Mouse (Mus musculus) forebrain, postnatal 0 days (tissue): Measurements from ENCODE around the gene Cmtm6. TPM values are rescaled to one million over a fixed set of nuclear protein-coding genes. Genes with fewer than 3 reads are reported as not detected.

Source experiments
- ATAC-seq: fragments of 200-750 bp; cut with Nextera tagmentation; 2 replicates; pipeline ENCODE4 v1.8.0; 2017; ENCODE audit warnings: mild to moderate bottlenecking, moderate library complexity
- DNase-seq: peaks from one replicate; pipeline ENCODE4 v3.0.0-alpha.2; 2015
- H3K27ac ChIP-seq: fragments of 300-500 bp; sonication (generic); 2 replicates; pipeline ENCODE4 v1.5.1; 2014; ENCODE audit warnings: low read depth, mild to moderate bottlenecking, antibody characterized with exemption, low read length, moderate library complexity, mixed read lengths
- H3K27me3 ChIP-seq: fragments of 300-500 bp; sonication (generic); 2 replicates; pipeline ENCODE4 v1.6.1; 2014; ENCODE audit warnings: mild to moderate bottlenecking, low read length, mixed read lengths; ENCODE audit not compliant: insufficient read depth
- H3K36me3 ChIP-seq: fragments of 300-500 bp; sonication (generic); 2 replicates; pipeline ENCODE4 v1.6.1; 2014; ENCODE audit warnings: mild to moderate bottlenecking, moderate library complexity; ENCODE audit not compliant: insufficient read depth
- H3K4me1 ChIP-seq: fragments of 300-500 bp; sonication (generic); 2 replicates; pipeline ENCODE4 v1.6.1; 2014; ENCODE audit warnings: antibody characterized with exemption; ENCODE audit not compliant: insufficient read depth
- H3K4me2 ChIP-seq: fragments of 300-500 bp; sonication (generic); 2 replicates; pipeline ENCODE4 v1.6.1; 2014; ENCODE audit warnings: low read depth, mild to moderate bottlenecking, moderate library complexity
- H3K4me3 ChIP-seq: fragments of 300-500 bp; sonication (generic); 2 replicates; pipeline ENCODE4 v1.5.1; 2014; ENCODE audit warnings: low read depth, low read length, mixed read lengths
- H3K9ac ChIP-seq: fragments of 300-500 bp; sonication (generic); 2 replicates; pipeline ENCODE4 v1.6.1; 2014; ENCODE audit warnings: mild to moderate bottlenecking
- H3K9me3 ChIP-seq: fragments of 300-500 bp; sonication (generic); 2 replicates; pipeline ENCODE4 v1.6.1; 2016; ENCODE audit warnings: low read length
- CTCF ChIP-seq: sonication (generic); IDR thresholded peaks from 2 replicates; pipeline ENCODE4 v1.5.1; 2016; ENCODE audit warnings: antibody characterized with exemption, control low read depth, low read depth
- WGBS: fragments of 180-500 bp; shearing (Covaris S2); extraction: QIAGEN DNeasy Blood & Tissue Kit; methylation state at CpG from one replicate; pipeline ENCODE4 v1.1.7; 2014; 5-methylcytosine and 5-hydroxymethylcytosine counted together
- polyA plus RNA-seq: library from polyadenylated mRNA; unstranded; fragments of >200 nt; fragmentation: Nextera tagmentation; extraction: Ambion mirVana; gene quantifications from 2 replicates; pipeline ENCODE4 v1.2.1, GENCODE M21; 2015
- total RNA-seq: library from RNA; depleted of rRNA; stranded (reverse); fragments of >200 nt; gene quantifications from 2 replicates; pipeline ENCODE4 v1.2.3, GENCODE M21; 2014

Gene Cmtm6
- total and polyA plus RNA-seq, 2 experiments from 2014 or later: 17.1 to 22.7 TPM

DNA sequence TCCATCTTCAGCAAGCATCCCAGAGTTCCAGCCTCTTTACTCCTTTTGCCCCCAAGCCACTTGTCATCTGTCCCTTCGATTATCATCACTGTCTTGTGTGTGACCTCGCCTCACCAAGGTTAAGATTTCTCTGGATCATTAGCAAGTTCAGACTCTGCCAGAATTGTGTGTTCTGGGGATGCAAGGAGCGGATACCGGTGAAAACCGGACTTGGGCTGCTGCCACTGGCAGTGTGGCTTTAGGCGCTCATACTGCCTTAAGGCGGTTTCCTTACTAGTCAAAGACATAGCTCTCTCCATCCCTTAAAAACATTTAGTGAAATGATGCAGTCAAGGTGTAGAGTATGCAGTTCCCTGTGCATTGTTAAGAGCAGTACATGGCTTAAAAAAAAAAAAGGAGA is 48.0 kb downstream of the Cmtm6 start:
- Histone ChIP-seq H3K4me2 (no peak overlapping the region), H3K27ac (no peak overlapping the region), H3K4me3 (no peak overlapping the region), H3K9ac (no peak overlapping the region), H3K36me3 (no peaks in the 10 kb centered on the region), H3K9me3 (no peaks in the 10 kb centered on the region), H3K27me3 (peaks cover 3% of the 10 kb centered on the region; the same call in 1 of the 2 replicates), H3K4me1 (0 out of 2 replicates have a peak, but pooled peaks cover 4% of the 10 kb centered on the region)
- ATAC-seq (no peak), DNase-seq (no peak)
- WGBS: 90% methylated on average over 7 of the region's 7 CpGs
- TF ChIP-seq CTCF: no peak

DNA sequence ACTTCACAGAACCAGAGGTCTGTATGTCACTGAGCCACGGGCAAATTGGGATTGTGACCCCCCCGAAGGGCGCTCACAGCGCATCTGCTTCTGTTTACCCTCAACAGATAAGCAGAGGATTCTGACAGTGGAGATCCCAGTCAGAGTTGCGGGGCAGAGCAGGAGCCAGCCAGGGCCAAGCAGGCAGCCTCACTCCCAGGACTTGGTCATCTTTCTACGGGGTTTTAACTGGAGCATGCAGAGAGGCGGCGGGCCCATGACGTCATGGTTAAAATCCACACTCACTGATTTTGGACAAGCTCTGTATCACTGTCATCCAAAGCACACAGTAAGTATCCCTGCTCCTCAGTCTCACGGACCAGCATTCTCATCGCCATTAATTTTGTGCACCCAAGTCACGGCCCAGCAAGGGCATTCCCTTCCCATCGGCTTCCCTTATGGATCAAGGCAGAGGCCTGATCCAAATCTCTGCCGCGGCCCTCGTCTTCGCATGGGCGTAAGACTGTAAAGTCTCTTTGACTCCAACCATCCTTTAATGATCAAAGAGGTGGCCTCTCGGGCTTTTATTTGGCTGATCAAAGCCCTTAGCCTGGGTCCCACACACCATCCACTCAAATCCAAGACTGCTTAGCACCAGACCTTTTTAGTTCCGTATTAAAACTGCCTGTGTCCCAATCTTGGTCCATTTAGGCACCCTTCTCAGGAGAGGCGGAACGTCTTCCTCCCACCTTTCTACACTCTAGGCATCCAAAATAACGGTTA is 49.2 kb downstream of the Cmtm6 start:
- Histone ChIP-seq H3K4me2 (peak overlapping the region; percentile 95), H3K9ac (no peak overlapping the region), H3K9me3 (no peaks in the 10 kb centered on the region), H3K4me3 (no peak overlapping the region), H3K27ac (no peak overlapping the region), H3K36me3 (no peaks in the 10 kb centered on the region), H3K4me1 (0 out of 2 replicates have a peak, but pooled peaks cover 4% of the 10 kb centered on the region), H3K27me3 (peaks cover 3% of the 10 kb centered on the region; the same call in 1 of the 2 replicates)
- TF ChIP-seq CTCF: no peak
- DNase-seq: no peak
- no peak; the same call in 1 of the 2 replicates for ATAC-seq
- 40% methylated on average over 23 of the region's 23 CpGs for WGBS

GRCm38 (mm10) chr9:114780746-114781525 is 50.0 kb downstream of the Cmtm6 start:
- Histone ChIP-seq H3K9ac (peak overlapping the region; percentile 55), H3K4me1 (0 out of 2 replicates have a peak, but pooled peaks cover 4% of the 10 kb centered on the region), H3K27me3 (peaks cover 3% of the 10 kb centered on the region; the same call in 1 of the 2 replicates), H3K36me3 (no peaks in the 10 kb centered on the region), H3K9me3 (no peaks in the 10 kb centered on the region), H3K4me3 (peak overlapping the region; percentile 44), H3K4me2 (peak overlapping the region; percentile 95), H3K27ac (peak overlapping the region; percentile 3; the same call in 1 of the 2 replicates)
- 4% methylated on average over 34 of the region's 38 CpGs for WGBS
- no peak for TF ChIP-seq CTCF
- no peak for DNase-seq
- peak; percentile 72 for ATAC-seq

DNA sequence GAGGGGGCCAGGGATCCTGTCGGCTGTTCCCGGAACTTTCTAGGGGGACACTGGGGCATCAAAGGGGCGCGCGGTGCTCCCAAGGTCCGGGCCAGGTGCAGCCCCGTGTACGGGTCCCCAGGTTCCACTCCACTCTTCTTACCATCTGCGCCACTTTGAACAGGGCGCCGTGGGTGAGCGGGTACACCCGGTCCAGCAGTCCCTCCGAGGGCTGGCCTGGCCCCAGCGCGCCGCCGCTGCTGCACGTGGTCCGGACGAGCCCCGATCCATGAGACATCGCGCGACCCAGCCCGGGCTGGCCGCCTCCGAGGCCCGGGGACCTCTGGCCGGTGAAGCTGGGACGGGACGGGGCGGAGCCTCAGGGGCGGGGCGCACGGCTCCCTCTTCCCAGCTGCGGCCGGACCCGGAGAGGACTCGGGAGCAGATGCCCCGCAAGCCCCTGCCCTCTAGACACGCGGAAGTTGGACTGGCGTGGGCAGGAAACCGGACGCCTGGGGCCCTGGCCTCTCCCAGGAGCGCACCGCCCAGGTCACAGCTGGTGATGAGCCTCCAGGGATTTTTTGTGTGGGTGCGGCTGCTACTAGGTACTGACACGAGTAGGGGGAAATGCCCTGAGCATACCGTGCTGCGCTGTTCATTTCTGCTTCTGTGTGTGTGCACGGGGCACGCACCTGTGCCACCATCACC is 50.8 kb downstream of the Cmtm6 start, which contains the start of gene Cmtm7:
Gene Cmtm7, minus strand, starts transcription at position 331 of the 687 bp plus-strand sequence.
- DNase-seq: no peak
- no peaks in the 10 kb centered on the region for H3K9me3 ChIP-seq
- ATAC-seq: peak; percentile 68

DNA sequence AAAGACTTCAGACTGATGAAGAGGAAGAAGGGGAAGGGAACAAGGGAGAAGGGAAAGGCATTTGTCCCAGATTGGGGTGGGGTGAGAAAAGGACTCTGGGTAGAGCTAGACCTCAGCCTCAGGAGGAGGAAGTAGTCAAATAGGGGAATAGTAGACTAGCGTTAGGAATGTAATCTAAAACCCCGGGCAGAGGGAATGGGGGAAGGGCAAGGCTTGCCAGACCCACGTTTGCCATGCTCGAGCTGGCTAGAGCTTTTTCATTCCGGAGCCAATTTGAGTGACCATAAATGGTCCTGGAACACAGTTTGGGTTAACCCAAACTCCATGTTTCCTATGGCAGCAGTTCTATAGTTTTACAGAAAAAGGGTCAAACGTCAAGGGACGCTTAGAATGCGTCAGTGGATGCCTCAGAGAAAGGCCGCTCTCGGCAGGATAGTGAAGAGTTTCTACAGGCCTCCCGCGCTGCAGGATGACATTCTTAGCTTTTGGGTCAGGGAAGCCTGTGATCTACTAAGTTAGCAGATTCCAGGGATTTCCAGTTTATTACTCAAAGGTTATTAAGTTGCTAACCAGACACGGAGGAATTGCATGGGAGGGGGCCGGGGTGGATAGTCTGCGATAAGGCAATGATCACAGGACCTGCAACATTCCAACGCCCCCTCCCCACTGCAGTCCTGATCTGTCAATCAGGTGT is 54.7 kb downstream of the Cmtm6 start:
- H3K27ac ChIP-seq: no peak overlapping the region
- 0 out of 2 replicates have a peak, but pooled peaks cover 4% of the 10 kb centered on the region for H3K4me1 ChIP-seq
- H3K4me2 ChIP-seq: no peak overlapping the region
- ATAC-seq: no peak
- H3K36me3 ChIP-seq: no peaks in the 10 kb centered on the region
- TF ChIP-seq CTCF: no peak
- no peak for DNase-seq
- no peak overlapping the region for H3K9ac ChIP-seq
- 19% methylated on average over 16 of the region's 16 CpGs for WGBS
- H3K4me3 ChIP-seq: no peak overlapping the region
- peaks cover 3% of the 10 kb centered on the region; the same call in 1 of the 2 replicates for H3K27me3 ChIP-seq
- no peaks in the 10 kb centered on the region for H3K9me3 ChIP-seq

More for the DNA sequence above, 50.8 kb downstream of the Cmtm6 start, which contains the start of gene Cmtm7:
- WGBS: 2% methylated on average over 54 of the region's 54 CpGs
- peak within 1 kb of the TSS; percentile 3; the same call in 1 of the 2 replicates for H3K27ac ChIP-seq
- H3K9ac ChIP-seq: peak within 1 kb of the TSS; percentile 55
- no peak for TF ChIP-seq CTCF
- H3K4me3 ChIP-seq: peak within 1 kb of the TSS; percentile 44
- H3K27me3 ChIP-seq: peaks cover 3% of the 10 kb centered on the region; the same call in 1 of the 2 replicates
- H3K4me2 ChIP-seq: peak within 1 kb of the TSS; percentile 95
- 0 out of 2 replicates have a peak, but pooled peaks cover 4% of the 10 kb centered on the region for H3K4me1 ChIP-seq
- no peaks in the 10 kb centered on the region for H3K36me3 ChIP-seq

GRCm38 (mm10) chr9:114787134-114787533 is 56.2 kb downstream of the Cmtm6 start:
- H3K9ac ChIP-seq: no peak overlapping the region
- ATAC-seq: no peak
- H3K27me3 ChIP-seq: no peaks in the 10 kb centered on the region
- 94% methylated on average over 5 of the region's 5 CpGs for WGBS
- TF ChIP-seq CTCF: no peak
- no peak overlapping the region for H3K4me3 ChIP-seq
- H3K36me3 ChIP-seq: no peaks in the 10 kb centered on the region
- no peak overlapping the region for H3K4me2 ChIP-seq
- H3K9me3 ChIP-seq: no peaks in the 10 kb centered on the region
- no peak for DNase-seq
- H3K27ac ChIP-seq: no peak overlapping the region
- no peaks in the 10 kb centered on the region for H3K4me1 ChIP-seq
